Mouse (Mus musculus) heart, embryonic 12.5 days (tissue): ENCODE measurements around the gene Nit1. TPM values are rescaled to one million over a fixed set of nuclear protein-coding genes. Genes with fewer than 3 reads are reported as not detected.
A peak's percentile ranks its signal among the peaks of the same experiment; 100 is the strongest.

Experiments
- ATAC-seq: fragments of 200-750 bp; cut with Nextera tagmentation; 2 replicates; pipeline ENCODE4 v1.8.0; 2017; ENCODE audit warnings: moderate TSS enrichment, moderate library complexity; ENCODE audit not compliant: insufficient number of reproducible peaks, low FRiP score
- H3K27ac ChIP-seq: fragments of 300-500 bp; sonication (generic); 2 replicates; pipeline ENCODE4 v1.5.1; 2016; ENCODE audit warnings: mild to moderate bottlenecking, moderate library complexity; ENCODE audit not compliant: poor library complexity, severe bottlenecking
- H3K27me3 ChIP-seq: fragments of 300-500 bp; sonication (generic); replicated peaks from 2 replicates; pipeline ENCODE4 v1.6.1; 2016; ENCODE audit warnings: mild to moderate bottlenecking, moderate library complexity
- H3K36me3 ChIP-seq: fragments of 300-500 bp; sonication (generic); 2 replicates; pipeline ENCODE4 v1.6.1; 2016; ENCODE audit warnings: mild to moderate bottlenecking, moderate library complexity
- H3K4me1 ChIP-seq: fragments of 300-500 bp; sonication (generic); replicated peaks from 2 replicates; pipeline ENCODE4 v1.6.1; 2016; ENCODE audit warnings: mild to moderate bottlenecking
- H3K4me2 ChIP-seq: fragments of 300-500 bp; sonication (generic); 2 replicates; pipeline ENCODE4 v1.6.1; 2016; ENCODE audit warnings: mild to moderate bottlenecking, moderate library complexity
- H3K4me3 ChIP-seq: fragments of 300-500 bp; sonication (generic); 2 replicates; pipeline ENCODE4 v1.5.1; 2016; ENCODE audit warnings: mild to moderate bottlenecking
- H3K9ac ChIP-seq: fragments of 300-500 bp; sonication (generic); 2 replicates; pipeline ENCODE4 v1.6.1; 2016; ENCODE audit warnings: mild to moderate bottlenecking, moderate library complexity
- H3K9me3 ChIP-seq: fragments of 300-500 bp; sonication (generic); replicated peaks from 2 replicates; pipeline ENCODE4 v1.6.1; 2016; ENCODE audit warnings: mild to moderate bottlenecking, moderate library complexity
- WGBS: fragments of 180-500 bp; shearing (Covaris S2); methylation state at CpG from one replicate; pipeline ENCODE4 v1.1.7; 2016; 5-methylcytosine and 5-hydroxymethylcytosine counted together
- polyA plus RNA-seq: library from polyadenylated mRNA; unstranded; fragments of >200 nt; fragmentation: Nextera tagmentation; extraction: Ambion mirVana; gene quantifications from 2 replicates; pipeline ENCODE4 v1.2.1, GENCODE M21; 2016

Nit1 gene
- polyA plus RNA-seq, 1 experiment from 2014 or later = 31.9 TPM

DNA sequence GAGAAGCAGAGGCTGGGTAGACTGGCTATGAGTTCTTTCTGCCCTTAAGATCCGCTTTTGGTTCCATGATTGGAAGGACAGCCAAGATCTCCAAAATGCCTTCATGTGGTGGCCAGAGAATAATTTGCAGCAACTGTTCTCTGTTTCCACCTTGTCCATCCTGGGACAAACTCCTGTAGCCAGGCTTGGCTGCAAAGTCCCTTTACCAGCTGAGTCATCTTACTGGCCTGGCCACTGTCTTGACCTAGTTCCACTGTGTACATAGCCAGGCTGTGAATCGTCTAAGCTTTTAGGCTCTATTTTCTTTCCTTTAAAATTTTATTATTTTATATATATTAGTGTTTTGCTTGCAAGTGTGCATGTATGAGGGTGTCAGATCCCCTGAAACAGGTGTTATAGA is 3.8 kb upstream of the Nit1 start:
- peaks cover 27% of the 10 kb centered on the region for H3K4me1 ChIP-seq
- H3K4me3 ChIP-seq = no peak overlapping the region
- H3K9me3 ChIP-seq = peaks cover 4% of the 10 kb centered on the region; the same call in 1 of the 2 replicates
- ATAC-seq = no peak
- 84% methylated on average over 2 of the region's 2 CpGs for WGBS
- no peak overlapping the region for H3K9ac ChIP-seq
- H3K27me3 ChIP-seq = no peaks in the 10 kb centered on the region
- H3K4me2 ChIP-seq = no peak overlapping the region
- H3K27ac ChIP-seq = no peak overlapping the region
- H3K36me3 ChIP-seq = no peaks in the 10 kb centered on the region; the same call in 1 of the 2 replicates

DNA sequence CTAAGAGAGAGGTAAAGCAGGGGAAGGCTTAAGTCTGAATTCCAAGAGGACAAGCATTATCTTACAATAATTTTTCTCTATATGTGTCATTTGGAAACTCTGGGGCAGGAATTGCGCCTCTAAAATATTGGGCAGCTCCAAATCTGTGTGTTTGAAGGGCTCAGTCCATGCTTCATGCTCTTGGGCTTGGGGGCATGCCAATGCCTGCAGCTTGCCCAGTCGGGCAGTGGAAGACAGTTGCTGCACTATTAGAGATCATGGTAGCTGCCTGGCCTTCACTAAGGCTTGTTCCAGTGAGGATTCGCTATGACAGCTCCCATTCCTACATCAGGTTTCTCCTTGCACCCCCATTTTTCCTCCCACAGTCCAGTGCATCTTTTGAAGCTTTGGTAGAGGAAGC is 3.2 kb upstream of the Nit1 start:
- Histone ChIP-seq H3K27ac (no peak overlapping the region), H3K27me3 (no peaks in the 10 kb centered on the region), H3K4me2 (no peak overlapping the region), H3K9me3 (peaks cover 4% of the 10 kb centered on the region; the same call in 1 of the 2 replicates), H3K4me1 (peaks cover 30% of the 10 kb centered on the region), H3K36me3 (no peaks in the 10 kb centered on the region; the same call in 1 of the 2 replicates), H3K9ac (no peak overlapping the region), H3K4me3 (no peak overlapping the region)
- ATAC-seq = no peak
- WGBS = 86% methylated on average over 3 of the region's 3 CpGs

DNA sequence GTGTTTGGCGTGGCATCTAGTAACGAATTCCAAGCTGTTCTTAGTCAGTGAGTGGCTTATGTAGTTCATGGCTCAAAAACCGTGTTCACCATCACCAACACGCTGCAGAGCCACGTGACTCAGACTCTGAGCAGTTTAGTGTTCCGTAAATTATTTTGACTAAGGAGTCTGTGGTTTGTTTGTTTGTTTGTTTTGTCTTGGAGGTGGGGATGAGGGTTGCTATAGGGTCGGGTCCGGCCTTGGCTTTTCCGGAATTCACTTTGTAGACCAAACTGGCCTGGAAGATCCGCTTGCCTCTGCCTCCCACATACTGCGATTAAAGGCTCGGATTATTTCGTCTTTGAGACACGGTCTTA is 627 bp upstream of the Nit1 start:
- Histone ChIP-seq H3K4me2 (peak overlapping the region; percentile 93), H3K4me3 (peak overlapping the region; percentile 98), H3K9ac (peak overlapping the region; percentile 88), H3K9me3 (peaks cover 4% of the 10 kb centered on the region; the same call in 1 of the 2 replicates), H3K27me3 (no peaks in the 10 kb centered on the region), H3K27ac (peak overlapping the region; percentile 73; the same call in 1 of the 2 replicates), H3K4me1 (peaks cover 25% of the 10 kb centered on the region), H3K36me3 (peaks cover 25% of the 10 kb centered on the region)
- peak; percentile 40 for ATAC-seq
- 2% methylated on average over 14 of the region's 14 CpGs for WGBS

DNA sequence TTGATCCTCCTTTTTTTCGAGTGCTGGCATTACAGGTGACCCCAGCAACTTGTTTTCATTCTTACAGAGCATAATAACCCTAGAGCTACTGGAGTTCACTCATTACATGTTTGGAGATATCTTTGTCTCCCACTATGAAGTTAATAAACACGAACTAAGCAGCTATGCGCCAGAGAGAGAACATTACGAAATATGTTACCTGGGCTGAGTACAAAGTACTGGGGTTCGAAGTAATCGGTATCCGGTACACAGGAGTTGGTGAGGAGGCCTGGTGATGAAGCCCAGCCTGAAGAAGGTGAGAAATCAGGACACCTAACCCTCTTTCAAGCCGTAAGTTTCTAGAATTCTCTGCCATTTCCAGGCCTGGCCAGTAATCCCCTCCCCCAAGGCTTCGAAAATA is 731 bp downstream of the Nit1 start:
- WGBS = 69% methylated on average over 9 of the region's 9 CpGs
- Histone ChIP-seq H3K4me1 (peaks cover 22% of the 10 kb centered on the region), H3K4me3 (peak overlapping the region; percentile 98), H3K36me3 (peaks cover 39% of the 10 kb centered on the region), H3K9me3 (peaks cover 4% of the 10 kb centered on the region; the same call in 1 of the 2 replicates), H3K27me3 (no peaks in the 10 kb centered on the region), H3K27ac (no peak overlapping the region), H3K9ac (peak overlapping the region; percentile 88; the same call in 1 of the 2 replicates), H3K4me2 (peak overlapping the region; percentile 93)
- no peak for ATAC-seq

DNA sequence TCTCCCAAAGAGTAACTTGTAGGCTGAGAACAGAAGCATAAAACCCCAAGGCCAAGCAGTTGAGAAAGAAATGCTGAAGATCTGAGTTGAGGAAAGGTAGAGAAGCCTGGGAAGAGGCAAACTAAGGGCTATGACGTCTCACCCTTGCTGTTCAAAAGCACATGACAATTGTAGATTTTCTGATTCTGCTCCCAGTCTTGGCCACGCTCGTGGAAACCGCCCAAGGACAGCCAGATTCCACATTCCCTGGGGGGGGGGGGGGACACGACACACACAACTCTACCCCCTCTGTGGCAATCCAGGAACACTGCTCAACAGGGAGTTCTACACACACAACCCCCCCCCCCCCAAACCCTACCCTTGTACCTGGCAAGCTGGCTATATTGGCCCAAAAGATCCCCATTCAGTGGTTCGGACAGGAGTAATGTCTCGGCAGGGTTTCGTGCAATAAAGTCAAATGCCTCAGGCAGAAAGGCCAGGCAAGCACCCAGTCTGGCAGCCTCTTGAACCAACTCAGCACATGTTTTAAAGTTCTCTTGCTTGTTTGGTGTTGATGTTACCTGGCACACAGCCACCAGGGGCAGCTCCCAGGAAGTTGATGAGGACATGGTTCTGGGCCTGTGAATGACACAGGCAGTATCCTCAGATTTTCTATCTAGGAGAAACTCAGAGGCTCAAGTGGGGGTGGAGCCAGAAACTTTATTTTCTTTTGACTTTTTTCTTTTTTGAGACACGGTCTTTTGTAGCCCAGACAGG is 1.3 kb downstream of the Nit1 start:
- Histone ChIP-seq H3K27me3 (no peaks in the 10 kb centered on the region), H3K4me3 (no peak overlapping the region), H3K36me3 (peaks cover 45% of the 10 kb centered on the region), H3K4me1 (peaks cover 22% of the 10 kb centered on the region), H3K4me2 (no peak overlapping the region), H3K27ac (no peak overlapping the region), H3K9ac (no peak overlapping the region), H3K9me3 (peaks cover 4% of the 10 kb centered on the region; the same call in 1 of the 2 replicates)
- WGBS = 80% methylated on average over 9 of the region's 9 CpGs
- ATAC-seq = no peak

DNA sequence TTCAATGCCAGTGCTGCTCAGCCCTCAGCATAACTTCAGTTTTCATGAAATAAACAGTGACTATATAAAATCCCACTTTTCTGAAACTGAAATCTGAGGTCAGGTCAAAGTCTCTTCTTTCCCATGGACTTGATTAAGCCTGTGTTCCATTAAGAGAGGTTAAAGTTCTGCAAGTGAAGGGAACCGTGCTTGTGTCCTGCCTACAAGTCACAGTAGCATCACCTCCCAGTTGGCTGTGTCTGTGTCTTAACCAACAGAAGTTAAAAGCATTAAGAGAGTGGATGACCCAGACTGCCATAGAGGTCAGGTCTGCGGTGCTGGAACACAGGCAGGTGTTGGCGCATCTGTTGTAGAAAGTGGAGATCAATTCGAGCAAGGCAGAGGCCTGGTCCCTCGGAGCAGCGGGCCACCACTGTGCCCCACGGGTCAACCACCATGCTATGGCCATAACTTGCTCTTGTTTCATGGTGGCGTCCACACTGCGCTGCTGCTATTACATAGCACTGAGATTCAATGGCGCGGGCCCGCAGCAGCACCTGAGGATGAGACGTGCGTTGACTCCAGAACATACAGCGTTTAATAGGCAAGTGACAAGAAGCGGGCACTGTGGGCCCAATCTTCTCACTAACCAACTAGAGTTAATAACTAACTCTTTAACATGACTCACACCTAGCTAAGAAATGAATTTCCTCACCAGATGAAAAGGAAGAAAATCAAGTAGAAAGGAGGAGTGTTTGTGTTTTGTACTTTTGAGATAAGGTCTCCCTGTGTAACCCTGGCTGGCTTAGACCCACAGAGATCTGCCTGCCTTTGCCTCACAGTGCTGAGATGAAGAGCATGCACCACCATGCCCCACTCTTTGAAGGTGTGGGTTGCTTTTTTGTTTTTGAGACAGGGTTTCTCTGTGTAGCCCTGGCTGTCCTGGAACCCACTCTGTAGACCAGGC is 2.9 kb downstream of the Nit1 start:
- Histone ChIP-seq H3K4me2 (no peak overlapping the region), H3K9me3 (peaks cover 4% of the 10 kb centered on the region; the same call in 1 of the 2 replicates), H3K36me3 (peaks cover 61% of the 10 kb centered on the region), H3K27me3 (no peaks in the 10 kb centered on the region), H3K9ac (no peak overlapping the region), H3K4me1 (peaks cover 22% of the 10 kb centered on the region), H3K4me3 (no peak overlapping the region), H3K27ac (no peak overlapping the region)
- 93% methylated on average over 16 of the region's 16 CpGs for WGBS
- ATAC-seq = no peak

DNA sequence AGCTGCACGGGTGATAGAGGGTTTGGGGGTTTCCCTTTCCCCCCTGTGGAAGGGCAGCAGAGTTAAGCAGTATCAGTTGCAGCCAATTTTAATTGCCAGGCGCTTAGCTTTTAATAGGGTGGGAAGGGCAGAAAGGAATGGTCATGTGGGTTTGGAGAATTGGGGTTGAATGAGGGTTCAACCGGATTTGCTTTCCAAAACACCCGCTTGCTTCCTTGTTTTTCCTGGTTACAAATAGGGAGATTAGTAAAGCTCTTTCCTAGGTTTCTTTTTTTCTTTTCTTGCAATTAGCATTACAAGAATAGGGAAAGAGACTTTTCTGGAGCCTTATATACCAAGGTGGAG is 15.3 kb downstream of the Nit1 start:
- under 1% methylated on average over 4 of the region's 4 CpGs for WGBS
- Histone ChIP-seq H3K27ac (peak overlapping the region; percentile 98), H3K4me3 (peak overlapping the region; percentile 90), H3K9me3 (no peaks in the 10 kb centered on the region), H3K9ac (peak overlapping the region; percentile 95), H3K27me3 (no peaks in the 10 kb centered on the region), H3K4me2 (peak overlapping the region; percentile 99), H3K36me3 (peaks cover 12% of the 10 kb centered on the region), H3K4me1 (peaks cover 40% of the 10 kb centered on the region)
- no peak for ATAC-seq

DNA sequence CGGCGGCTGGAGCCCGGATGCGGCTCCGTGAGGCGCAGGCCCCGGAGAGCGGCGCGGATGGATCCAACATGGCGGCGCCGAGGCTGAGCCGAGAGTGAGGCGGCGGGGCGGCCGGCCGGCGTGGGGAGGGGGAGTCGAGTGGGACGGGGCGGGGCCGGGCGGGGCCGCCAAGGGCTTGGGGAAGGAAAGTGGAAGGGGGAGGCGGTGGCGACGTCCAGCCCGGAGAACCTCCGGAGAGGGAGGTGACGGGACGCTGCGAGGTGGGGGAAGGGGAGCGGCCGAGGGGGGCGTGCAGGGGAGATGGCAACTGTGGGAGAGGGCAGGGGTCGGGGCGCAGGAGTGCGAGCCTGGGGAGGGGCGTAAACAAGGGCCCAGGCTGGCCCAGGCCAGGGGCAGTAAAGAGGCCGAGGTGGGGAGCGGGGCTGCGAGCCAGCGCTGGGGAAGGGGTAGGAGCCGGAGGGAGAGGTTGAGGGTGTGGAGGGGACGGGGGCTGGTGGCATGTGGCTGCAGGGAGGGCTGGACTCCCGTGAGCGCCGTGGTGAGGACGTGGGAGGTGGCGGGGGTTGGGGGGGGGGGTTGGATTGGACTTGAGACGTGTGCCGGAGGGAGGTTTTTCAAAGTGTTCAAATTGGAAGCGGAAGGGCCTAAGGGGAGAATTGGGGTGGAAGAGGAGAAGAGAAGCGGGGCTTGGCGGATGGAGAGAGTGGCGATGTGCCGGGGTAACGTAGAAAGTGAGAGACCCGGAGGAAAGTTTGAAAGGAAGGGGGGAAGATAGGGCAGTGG is 15.8 kb downstream of the Nit1 start:
- WGBS = under 1% methylated on average over 57 of the region's 61 CpGs
- Histone ChIP-seq H3K4me1 (peaks cover 40% of the 10 kb centered on the region), H3K4me3 (peak overlapping the region; percentile 90), H3K9ac (peak overlapping the region; percentile 95), H3K9me3 (no peaks in the 10 kb centered on the region), H3K27me3 (no peaks in the 10 kb centered on the region), H3K36me3 (peaks cover 17% of the 10 kb centered on the region), H3K4me2 (peak overlapping the region; percentile 99), H3K27ac (peak overlapping the region; percentile 98)
- peak; percentile 90 for ATAC-seq

DNA sequence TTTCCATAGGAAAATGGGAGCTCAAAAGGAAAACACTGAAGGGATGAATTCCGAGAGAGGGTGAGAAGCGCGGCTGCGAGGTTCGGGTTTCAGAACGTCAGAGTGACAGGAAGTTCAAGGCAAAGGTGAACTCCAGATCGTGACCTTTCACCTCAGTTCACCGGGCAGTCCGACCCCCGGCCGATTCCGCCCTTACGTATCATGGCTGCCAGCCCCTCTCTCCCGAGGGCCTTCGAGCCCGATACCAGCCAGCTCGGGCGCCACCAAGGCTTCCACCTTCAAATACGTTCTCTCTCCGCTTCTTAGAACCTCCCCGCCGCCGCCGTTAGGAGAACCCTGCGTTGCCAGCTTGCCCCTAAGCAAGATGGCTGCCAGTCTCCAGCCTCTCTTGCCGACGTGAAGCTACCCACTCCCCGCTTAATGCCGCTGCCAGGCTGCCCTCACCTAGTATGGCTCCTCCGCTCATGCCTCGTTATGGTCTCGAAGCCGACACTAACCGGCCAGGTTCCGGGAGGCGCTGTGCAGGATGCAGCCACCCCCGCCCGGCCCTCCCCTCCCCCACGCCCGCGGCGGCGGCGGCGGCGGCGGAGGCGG is 16.5 kb downstream of the Nit1 start, which contains the start of gene Dedd:
Gene Dedd, plus strand, starts transcription at position 307 of the 594 bp plus-strand sequence.
- peak within 1 kb of the TSS; percentile 99 for H3K4me2 ChIP-seq
- H3K27ac ChIP-seq = peak within 1 kb of the TSS; percentile 98
- H3K27me3 ChIP-seq = no peaks in the 10 kb centered on the region
- peak; percentile 90 for ATAC-seq
- peaks cover 19% of the 10 kb centered on the region for H3K36me3 ChIP-seq
- under 1% methylated on average over 48 of the region's 48 CpGs for WGBS
- peak within 1 kb of the TSS; percentile 95 for H3K9ac ChIP-seq
- peaks cover 40% of the 10 kb centered on the region for H3K4me1 ChIP-seq
- peak within 1 kb of the TSS; percentile 90 for H3K4me3 ChIP-seq
- H3K9me3 ChIP-seq = no peaks in the 10 kb centered on the region

DNA sequence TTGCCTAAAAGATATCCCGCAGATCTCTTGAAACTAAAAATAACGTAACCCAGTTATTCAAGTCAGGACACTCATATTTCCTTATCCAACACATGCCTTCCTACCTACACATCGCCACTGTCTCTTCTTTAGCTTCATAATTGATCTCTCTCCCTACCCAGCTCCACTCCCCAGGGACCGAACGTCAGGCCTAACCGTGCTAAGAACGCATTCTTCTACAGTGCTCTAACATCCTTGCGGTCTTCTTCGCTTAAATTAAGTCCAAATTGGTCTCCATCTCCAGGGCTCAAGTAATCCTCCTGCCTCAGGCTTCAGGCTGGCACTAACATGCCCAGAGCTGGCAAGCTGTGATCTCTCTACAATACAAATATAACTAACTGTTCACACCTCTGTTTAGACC is 17.2 kb downstream of the Nit1 start:
- ATAC-seq = no peak
- H3K4me3 ChIP-seq = peak overlapping the region; percentile 90
- peak overlapping the region; percentile 95 for H3K9ac ChIP-seq
- H3K9me3 ChIP-seq = no peaks in the 10 kb centered on the region
- H3K27ac ChIP-seq = peak overlapping the region; percentile 98
- H3K4me2 ChIP-seq = peak overlapping the region; percentile 99
- peaks cover 19% of the 10 kb centered on the region for H3K36me3 ChIP-seq
- WGBS = 27% methylated on average over 9 of the region's 9 CpGs
- peaks cover 35% of the 10 kb centered on the region for H3K4me1 ChIP-seq
- no peaks in the 10 kb centered on the region for H3K27me3 ChIP-seq
